Mouse (Mus musculus): ENCODE data around the gene Apba2.

- TF ChIP-seq CTCF (IDR thresholded peaks at IDR 0.05; ENCODE audit: control insufficient read depth, insufficient read depth, low read length), result no peak
- no peak for TF ChIP-seq POLR2A (IDR thresholded peaks at IDR 0.05; ENCODE audit: borderline replicate concordance, control insufficient read depth, low read depth, low read length)
These were observed 29.8 kb downstream of the Apba2 start for GRCm38 (mm10) chr7:64531297-64531696.

Measured in bone marrow, adult 2 months (tissue).